Mouse (Mus musculus): ENCODE measurements around the gene Anks1b. TPM values are rescaled to one million over a fixed set of nuclear protein-coding genes. Genes with fewer than 3 reads are reported as not detected.
A peak's percentile ranks its signal among the peaks of the same experiment; 100 is the strongest.

Gene Anks1b
- total and polyA plus RNA-seq, 2 experiments from 2014 or later: 105 to 342 TPM

DNA sequence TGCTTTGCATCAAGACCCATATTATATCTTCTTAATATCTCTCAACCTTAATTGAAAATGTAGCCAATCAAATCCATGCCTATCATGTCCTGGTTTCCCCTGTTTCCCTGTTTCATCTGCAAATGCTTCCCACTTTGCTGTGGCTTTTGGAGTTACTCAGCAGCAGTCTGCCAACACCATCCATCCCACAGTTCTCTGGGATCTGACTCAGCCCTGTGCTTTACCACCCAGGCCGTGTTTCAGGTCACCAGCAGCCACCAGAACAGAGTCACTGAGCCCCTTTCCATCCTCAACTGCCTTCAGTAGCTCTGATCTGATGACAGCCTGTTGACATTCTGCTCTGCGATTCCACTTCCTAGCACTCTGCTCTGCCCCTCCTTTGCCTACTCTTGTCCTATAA lies 776.4 kb downstream of the Anks1b start:
- 89% methylated on average over 2 of the region's 2 CpGs for WGBS
- H3K4me3 ChIP-seq (ENCODE audit: low read depth, low read length): no peak overlapping the region
- TF ChIP-seq CTCF (IDR thresholded peaks at IDR 0.05): no peak
- H3K27ac ChIP-seq (ENCODE audit: low read depth, low read length): no peak overlapping the region
- ATAC-seq (ENCODE audit: low FRiP score) (no peak), DNase-seq (ENCODE audit: low spot score) (no peak)
- no peaks in the 10 kb centered on the region for H3K4me1 ChIP-seq (ENCODE audit: insufficient read depth, low read length)
- no peaks in the 10 kb centered on the region for H3K9me3 ChIP-seq (ENCODE audit: low read length)
- no peaks in the 10 kb centered on the region for H3K27me3 ChIP-seq (ENCODE audit: insufficient read depth, low read length)
- H3K36me3 ChIP-seq (ENCODE audit: insufficient read depth, low read length): 0 out of 2 replicates have a peak, but pooled peaks cover 2% of the 10 kb centered on the region
- no peak overlapping the region for H3K9ac ChIP-seq (replicated peaks; ENCODE audit: low read length, poor library complexity, severe bottlenecking)
- no peak overlapping the region for H3K4me2 ChIP-seq (ENCODE audit: low read depth, low read length, poor library complexity, severe bottlenecking)

DNA sequence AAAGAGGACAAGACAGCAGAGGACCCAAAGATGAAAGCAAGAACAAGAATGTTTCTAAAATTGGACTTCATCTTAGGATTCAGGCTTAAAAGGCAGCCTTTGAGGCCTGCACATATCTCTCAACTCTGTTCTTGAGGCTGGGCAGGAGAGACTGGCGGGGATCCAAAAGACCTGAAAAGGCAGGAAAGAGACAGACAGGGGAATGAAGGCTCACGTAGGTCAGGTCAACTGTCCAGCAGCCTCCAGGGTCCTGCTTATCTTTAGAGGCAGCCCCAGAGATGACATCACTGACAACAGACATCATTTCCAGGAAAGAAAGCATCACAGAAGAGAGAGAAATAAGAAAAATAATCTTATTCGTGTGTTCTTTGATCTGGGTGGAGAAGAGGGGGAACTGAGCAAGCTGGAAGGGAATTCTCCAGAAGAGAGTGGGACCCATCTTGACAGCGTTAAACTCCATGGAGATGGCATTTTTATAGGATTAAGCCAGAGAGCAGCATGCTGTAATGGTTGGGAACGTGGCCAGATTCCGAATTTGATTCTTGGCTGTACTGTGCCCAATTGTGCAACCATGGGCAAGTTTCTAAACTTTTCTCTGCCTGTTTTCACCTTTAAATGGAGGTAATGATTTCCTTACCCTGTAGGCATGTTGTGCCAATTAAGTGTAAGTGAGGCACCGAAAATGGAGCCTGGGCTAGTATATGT lies 784.3 kb downstream of the Anks1b start:
- H3K9ac ChIP-seq (replicated peaks; ENCODE audit: low read length, poor library complexity, severe bottlenecking): no peak overlapping the region
- no peak overlapping the region for H3K4me2 ChIP-seq (ENCODE audit: low read depth, low read length, poor library complexity, severe bottlenecking)
- no peak for TF ChIP-seq CTCF (IDR thresholded peaks at IDR 0.05)
- H3K9me3 ChIP-seq (ENCODE audit: low read length): no peaks in the 10 kb centered on the region
- H3K27ac ChIP-seq (ENCODE audit: low read depth, low read length): 0 out of 2 replicates have a peak overlapping the region, but pooled peaks have one; percentile 26
- no peaks in the 10 kb centered on the region; the same call in 1 of the 2 replicates for H3K4me1 ChIP-seq (ENCODE audit: insufficient read depth, low read length)
- H3K4me3 ChIP-seq (ENCODE audit: low read depth, low read length): no peak overlapping the region
- H3K36me3 ChIP-seq (ENCODE audit: insufficient read depth, low read length): no peaks in the 10 kb centered on the region
- 52% methylated on average over 7 of the region's 7 CpGs for WGBS
- H3K27me3 ChIP-seq (ENCODE audit: insufficient read depth, low read length): no peaks in the 10 kb centered on the region
- no peak for ATAC-seq (ENCODE audit: low FRiP score)
- DNase-seq (ENCODE audit: low spot score): peak; percentile 60

DNA sequence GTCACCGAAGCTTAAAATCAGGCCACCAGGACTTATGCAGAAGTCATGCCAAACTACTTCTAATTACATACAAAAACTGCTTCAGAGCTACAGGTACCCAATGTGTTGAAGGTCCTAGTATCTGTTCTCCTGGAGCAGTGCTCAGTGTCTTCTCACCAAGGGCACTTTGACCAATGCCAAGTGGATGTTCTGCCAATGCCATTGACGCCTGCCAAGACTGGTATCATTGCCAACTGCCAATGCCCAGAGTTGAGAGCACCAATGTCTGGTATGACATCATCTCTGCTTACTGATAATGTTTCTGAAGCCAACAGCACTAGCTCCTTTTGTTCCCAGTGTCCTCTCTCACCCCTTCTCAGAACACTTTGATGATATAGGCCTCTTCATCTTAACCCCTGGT lies 793.4 kb downstream of the Anks1b start:
- Histone ChIP-seq H3K27ac (ENCODE audit: low read depth, low read length) (no peak overlapping the region), H3K9ac (replicated peaks; ENCODE audit: low read length, poor library complexity, severe bottlenecking) (no peak overlapping the region), H3K4me2 (ENCODE audit: low read depth, low read length, poor library complexity, severe bottlenecking) (no peak overlapping the region), H3K27me3 (ENCODE audit: insufficient read depth, low read length) (no peaks in the 10 kb centered on the region), H3K4me1 (ENCODE audit: insufficient read depth, low read length) (no peaks in the 10 kb centered on the region), H3K36me3 (ENCODE audit: insufficient read depth, low read length) (no peaks in the 10 kb centered on the region), H3K4me3 (ENCODE audit: low read depth, low read length) (no peak overlapping the region), H3K9me3 (ENCODE audit: low read length) (no peaks in the 10 kb centered on the region)
- TF ChIP-seq CTCF (IDR thresholded peaks at IDR 0.05): no peak
- 83% methylated on average over 2 of the region's 2 CpGs for WGBS
- DNase-seq (ENCODE audit: low spot score) (peak; percentile 61), ATAC-seq (ENCODE audit: low FRiP score) (no peak; the same call in 1 of the 2 replicates)

DNA sequence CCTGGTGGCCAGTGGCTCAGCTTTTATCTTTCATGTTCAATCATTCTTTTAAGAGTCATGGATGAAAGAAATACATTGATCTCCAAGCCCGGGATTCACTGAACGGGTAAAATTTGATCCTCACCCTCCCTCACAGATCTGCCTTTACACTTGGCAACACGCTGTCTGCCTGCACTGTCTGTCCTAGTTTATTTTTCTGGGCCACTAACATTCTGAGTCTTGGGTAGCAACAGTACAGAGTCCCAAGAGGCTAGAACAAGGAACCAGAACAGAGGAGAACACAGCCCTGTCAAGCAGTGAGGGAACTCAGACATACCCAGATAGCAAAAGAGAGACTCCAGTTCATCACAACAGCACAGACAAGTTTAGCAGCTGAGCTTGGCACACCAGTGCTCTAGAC lies 797.0 kb downstream of the Anks1b start:
- Histone ChIP-seq H3K4me3 (ENCODE audit: low read depth, low read length) (no peak overlapping the region), H3K9ac (replicated peaks; ENCODE audit: low read length, poor library complexity, severe bottlenecking) (no peak overlapping the region), H3K4me1 (ENCODE audit: insufficient read depth, low read length) (no peaks in the 10 kb centered on the region), H3K9me3 (ENCODE audit: low read length) (no peaks in the 10 kb centered on the region), H3K4me2 (ENCODE audit: low read depth, low read length, poor library complexity, severe bottlenecking) (no peak overlapping the region), H3K27me3 (ENCODE audit: insufficient read depth, low read length) (no peaks in the 10 kb centered on the region), H3K36me3 (ENCODE audit: insufficient read depth, low read length) (no peaks in the 10 kb centered on the region), H3K27ac (ENCODE audit: low read depth, low read length) (no peak overlapping the region)
- 81% methylated on average over 3 of the region's 3 CpGs for WGBS
- no peak for ATAC-seq (ENCODE audit: low FRiP score)
- TF ChIP-seq CTCF (IDR thresholded peaks at IDR 0.05): no peak
- no peak for DNase-seq (ENCODE audit: low spot score)

DNA sequence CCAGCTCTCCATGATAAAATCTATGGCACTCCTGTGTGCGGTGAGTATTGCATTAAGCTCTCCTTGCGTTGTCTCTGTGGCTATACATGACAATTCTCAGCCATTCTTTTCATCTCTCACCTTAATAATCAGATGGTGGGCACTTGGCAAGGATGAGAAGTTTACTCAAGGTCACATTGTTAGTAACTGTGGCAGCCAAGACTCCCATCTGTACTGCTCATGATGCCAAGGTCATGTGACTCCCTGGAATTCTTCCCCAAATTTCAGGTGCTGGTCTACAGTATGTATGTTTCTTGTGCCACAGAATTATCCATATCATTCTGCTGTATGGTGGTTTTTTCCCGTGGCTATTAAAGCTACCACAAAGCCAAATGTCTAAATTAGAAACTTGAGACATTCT lies 798.8 kb downstream of the Anks1b start:
- DNase-seq (ENCODE audit: low spot score) (peak; percentile 53), ATAC-seq (ENCODE audit: low FRiP score) (no peak)
- no peak overlapping the region for H3K4me3 ChIP-seq (ENCODE audit: low read depth, low read length)
- H3K36me3 ChIP-seq (ENCODE audit: insufficient read depth, low read length): no peaks in the 10 kb centered on the region
- H3K9ac ChIP-seq (replicated peaks; ENCODE audit: low read length, poor library complexity, severe bottlenecking): no peak overlapping the region
- H3K4me1 ChIP-seq (ENCODE audit: insufficient read depth, low read length): no peaks in the 10 kb centered on the region
- H3K4me2 ChIP-seq (ENCODE audit: low read depth, low read length, poor library complexity, severe bottlenecking): no peak overlapping the region
- H3K27ac ChIP-seq (ENCODE audit: low read depth, low read length): no peak overlapping the region
- 92% methylated on average over 3 of the region's 3 CpGs for WGBS
- TF ChIP-seq CTCF (IDR thresholded peaks at IDR 0.05): no peak
- no peaks in the 10 kb centered on the region for H3K9me3 ChIP-seq (ENCODE audit: low read length)
- H3K27me3 ChIP-seq (ENCODE audit: insufficient read depth, low read length): no peaks in the 10 kb centered on the region

DNA sequence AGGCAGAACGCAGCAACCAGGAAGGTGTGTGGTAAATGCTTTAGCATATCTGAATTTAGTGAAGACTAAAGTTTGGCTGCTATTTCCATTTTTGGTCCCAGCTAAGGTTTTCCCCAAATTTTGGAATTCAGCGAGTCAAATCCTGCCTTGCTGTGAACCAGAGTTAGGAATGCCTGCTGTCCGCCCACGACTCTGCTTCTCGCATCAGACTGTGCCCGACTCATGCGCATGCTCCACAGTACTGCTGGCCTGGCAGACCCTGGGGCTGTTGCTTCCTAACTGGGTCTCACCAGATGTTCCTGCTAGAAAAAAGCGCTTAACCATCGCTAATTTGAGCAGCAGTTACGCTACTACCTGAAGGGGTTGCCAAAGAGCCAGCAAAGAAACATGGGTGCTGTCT lies 801.1 kb downstream of the Anks1b start:
- ATAC-seq (ENCODE audit: low FRiP score) (no peak), DNase-seq (ENCODE audit: low spot score) (no peak)
- H3K9me3 ChIP-seq (ENCODE audit: low read length): no peaks in the 10 kb centered on the region
- no peaks in the 10 kb centered on the region for H3K36me3 ChIP-seq (ENCODE audit: insufficient read depth, low read length)
- no peak overlapping the region for H3K4me3 ChIP-seq (ENCODE audit: low read depth, low read length)
- 0 out of 2 replicates have a peak overlapping the region, but pooled peaks have one; percentile 28 for H3K27ac ChIP-seq (ENCODE audit: low read depth, low read length)
- no peak for TF ChIP-seq CTCF (IDR thresholded peaks at IDR 0.05)
- no peak overlapping the region for H3K9ac ChIP-seq (replicated peaks; ENCODE audit: low read length, poor library complexity, severe bottlenecking)
- no peak overlapping the region for H3K4me2 ChIP-seq (ENCODE audit: low read depth, low read length, poor library complexity, severe bottlenecking)
- H3K4me1 ChIP-seq (ENCODE audit: insufficient read depth, low read length): no peaks in the 10 kb centered on the region
- WGBS: 85% methylated on average over 10 of the region's 10 CpGs
- no peaks in the 10 kb centered on the region for H3K27me3 ChIP-seq (ENCODE audit: insufficient read depth, low read length)

Data from midbrain, postnatal 0 days (tissue).